Mouse (Mus musculus) heart, embryonic 14.5 days (tissue): ENCODE measurements around the gene Aadac. TPM values are rescaled to one million over a fixed set of nuclear protein-coding genes. Genes with fewer than 3 reads are reported as not detected.

Experiments
- ATAC-seq: fragments of 200-750 bp; cut with Nextera tagmentation; 2 replicates; pipeline ENCODE4 v1.8.0; 2017; ENCODE audit warnings: low read depth, moderate TSS enrichment; ENCODE audit not compliant: insufficient number of reproducible peaks, insufficient read depth, low FRiP score
- H3K27ac ChIP-seq, 2 experiments: fragments of 200-500 bp in 1 of 2; fragments of 300-500 bp in 1 of 2; sonication (generic) in 1 of 2; replicated peaks in 1 of 2; 2 replicates each; pipeline ENCODE4 v1.5.1; 2012 to 2014; ENCODE audit warnings: low read depth in 2 of 2, low read length in 2 of 2, control low read depth in 1 of 2, mild to moderate bottlenecking in 1 of 2, mixed read lengths in 1 of 2; ENCODE audit not compliant: control insufficient read depth in 1 of 2, insufficient read depth in 1 of 2
- H3K27me3 ChIP-seq: fragments of 300-500 bp; sonication (generic); 2 replicates; pipeline ENCODE4 v1.6.1; 2014; ENCODE audit warnings: mild to moderate bottlenecking, low read length, control low read depth; ENCODE audit not compliant: control insufficient read depth, insufficient read depth
- H3K36me3 ChIP-seq: fragments of 300-500 bp; sonication (generic); 2 replicates; pipeline ENCODE4 v1.6.1; 2014; ENCODE audit warnings: mild to moderate bottlenecking, control low read depth, low read length, mixed read lengths; ENCODE audit not compliant: control insufficient read depth, insufficient read depth
- H3K4me1 ChIP-seq, 2 experiments: fragments of 200-500 bp in 1 of 2; fragments of 300-500 bp in 1 of 2; sonication (generic) in 1 of 2; 2 replicates each; pipeline ENCODE4 v1.6.1; 2012 to 2014; ENCODE audit warnings: low read length in 2 of 2, control low read depth in 1 of 2, mixed read lengths in 1 of 2; ENCODE audit not compliant: control insufficient read depth in 2 of 2, insufficient read depth in 2 of 2
- H3K4me2 ChIP-seq: fragments of 300-500 bp; sonication (generic); 2 replicates; pipeline ENCODE4 v1.6.1; 2014; ENCODE audit warnings: mild to moderate bottlenecking, low read length
- H3K4me3 ChIP-seq, 2 experiments: fragments of 200-500 bp in 1 of 2; fragments of 300-500 bp in 1 of 2; sonication (generic) in 1 of 2; 2 replicates each; pipeline ENCODE4 v1.5.1; 2012 to 2014; ENCODE audit warnings: low read length in 2 of 2, mild to moderate bottlenecking in 2 of 2, control low read depth in 1 of 2, low read depth in 1 of 2, moderate library complexity in 1 of 2; ENCODE audit not compliant: control insufficient read depth in 1 of 2, insufficient read depth in 1 of 2
- H3K9ac ChIP-seq: fragments of 300-500 bp; sonication (generic); 2 replicates; pipeline ENCODE4 v1.6.1; 2014; ENCODE audit warnings: mild to moderate bottlenecking, low read length
- H3K9me3 ChIP-seq: fragments of 300-500 bp; sonication (generic); 2 replicates; pipeline ENCODE4 v1.6.1; 2016; ENCODE audit warnings: low read length, control low read depth; ENCODE audit not compliant: control insufficient read depth
- WGBS: fragments of 180-500 bp; shearing (Covaris S2); extraction: QIAGEN DNeasy Blood & Tissue Kit; methylation state at CpG from one replicate; pipeline ENCODE4 v1.1.7; 2014; 5-methylcytosine and 5-hydroxymethylcytosine counted together
- polyA plus RNA-seq: library from polyadenylated mRNA; unstranded; fragments of >200 nt; fragmentation: Nextera tagmentation; extraction: Ambion mirVana; gene quantifications from 2 replicates; pipeline ENCODE4 v1.2.1, GENCODE M21; 2014

Aadac gene
- polyA plus RNA-seq, 1 experiment from 2014 or later, result not detected

GRCm38 (mm10) chr3:60056451-60056850, 30.9 kb downstream of the Aadac start:
- Histone ChIP-seq H3K36me3 (no peaks in the 10 kb centered on the region), H3K4me1 (no peaks in the 10 kb centered on the region), H3K27me3 (no peaks in the 10 kb centered on the region), H3K27ac (no peak overlapping the region), H3K4me3 (no peak overlapping the region), H3K9me3 (no peaks in the 10 kb centered on the region), H3K9ac (no peak overlapping the region), H3K4me2 (no peak overlapping the region)
- ATAC-seq, result no peak
- WGBS, result 25% methylated on average over 3 of the region's 3 CpGs

- H3K4me1 ChIP-seq, result no peaks in the 10 kb centered on the region
- no peak overlapping the region for H3K9ac ChIP-seq
- no peak overlapping the region for H3K4me2 ChIP-seq
- H3K4me3 ChIP-seq, result no peak overlapping the region
- H3K36me3 ChIP-seq, result no peaks in the 10 kb centered on the region
- ATAC-seq, result no peak
- H3K27me3 ChIP-seq, result no peaks in the 10 kb centered on the region
- no peak overlapping the region for H3K27ac ChIP-seq
- WGBS, result 72% methylated on average over 2 of the region's 2 CpGs
- no peaks in the 10 kb centered on the region for H3K9me3 ChIP-seq
These were observed 31.7 kb downstream of the Aadac start for GRCm38 (mm10) chr3:60057070-60057808.

GRCm38 (mm10) chr3:60057809-60058082, 32.2 kb downstream of the Aadac start:
- no peak for ATAC-seq
- Histone ChIP-seq H3K27me3 (no peaks in the 10 kb centered on the region), H3K4me2 (no peak overlapping the region), H3K4me1 (no peaks in the 10 kb centered on the region), H3K27ac (no peak overlapping the region), H3K4me3 (no peak overlapping the region), H3K36me3 (no peaks in the 10 kb centered on the region), H3K9ac (no peak overlapping the region), H3K9me3 (no peaks in the 10 kb centered on the region)
- 50% methylated on average over 1 of the region's 1 CpGs for WGBS

GRCm38 (mm10) chr3:60078883-60079415, 53.4 kb downstream of the Aadac start:
- Histone ChIP-seq H3K27ac (no peak overlapping the region), H3K9ac (no peak overlapping the region), H3K4me3 (no peak overlapping the region), H3K9me3 (no peaks in the 10 kb centered on the region), H3K4me2 (no peak overlapping the region), H3K27me3 (no peaks in the 10 kb centered on the region), H3K36me3 (no peaks in the 10 kb centered on the region), H3K4me1 (peaks cover 4 to 6% of the 10 kb centered on the region in 2 experiments; a peak in 2 of 4 replicates)
- WGBS, result 90% methylated on average over 1 of the region's 1 CpGs
- ATAC-seq, result no peak

- Histone ChIP-seq H3K27me3 (no peaks in the 10 kb centered on the region), H3K9ac (no peak overlapping the region), H3K36me3 (no peaks in the 10 kb centered on the region), H3K4me2 (no peak overlapping the region), H3K4me1 (peaks cover 4 to 6% of the 10 kb centered on the region in 2 experiments; a peak in 2 of 4 replicates), H3K4me3 (no peak overlapping the region), H3K9me3 (no peaks in the 10 kb centered on the region), H3K27ac (no peak overlapping the region)
- ATAC-seq, result no peak
- WGBS, result 17% methylated on average over 4 of the region's 4 CpGs
These were observed 55.1 kb downstream of the Aadac start for GRCm38 (mm10) chr3:60080572-60080971.

GRCm38 (mm10) chr3:60081648-60082047, 56.1 kb downstream of the Aadac start, which contains the start of gene Sucnr1:
TSS of gene Sucnr1 (plus strand) at chr3:60081869.
- H3K27ac ChIP-seq, result no peak within 1 kb of the TSS
- H3K4me1 ChIP-seq, result peaks cover 4 to 6% of the 10 kb centered on the region in 2 experiments; a peak in 2 of 4 replicates
- no peak within 1 kb of the TSS for H3K4me3 ChIP-seq
- no peak within 1 kb of the TSS for H3K4me2 ChIP-seq
- 68% methylated on average over 4 of the region's 4 CpGs for WGBS
- no peak for ATAC-seq
- no peaks in the 10 kb centered on the region for H3K27me3 ChIP-seq
- no peaks in the 10 kb centered on the region for H3K36me3 ChIP-seq
- no peak within 1 kb of the TSS for H3K9ac ChIP-seq
- H3K9me3 ChIP-seq, result no peaks in the 10 kb centered on the region

GRCm38 (mm10) chr3:60082746-60083145, 57.2 kb downstream of the Aadac start:
- 92% methylated on average over 3 of the region's 3 CpGs for WGBS
- no peaks in the 10 kb centered on the region for H3K27me3 ChIP-seq
- no peaks in the 10 kb centered on the region for H3K36me3 ChIP-seq

GRCm38 (mm10) chr3:60085729-60086128, 60.2 kb downstream of the Aadac start:
- 81% methylated on average over 2 of the region's 2 CpGs for WGBS
- Histone ChIP-seq H3K4me3 (no peak overlapping the region), H3K27ac (no peak overlapping the region), H3K36me3 (no peaks in the 10 kb centered on the region), H3K4me2 (no peak overlapping the region), H3K4me1 (peaks cover 0 to 2% of the 10 kb centered on the region in 2 experiments; a peak in 1 of 4 replicates), H3K27me3 (no peaks in the 10 kb centered on the region), H3K9me3 (no peaks in the 10 kb centered on the region), H3K9ac (no peak overlapping the region)
- ATAC-seq, result no peak

More at GRCm38 (mm10) chr3:60082746-60083145, 57.2 kb downstream of the Aadac start:
- H3K4me1 ChIP-seq, result peaks cover 4 to 6% of the 10 kb centered on the region in 2 experiments; a peak in 2 of 4 replicates
- no peak for ATAC-seq
- no peak overlapping the region for H3K9ac ChIP-seq
- H3K4me2 ChIP-seq, result no peak overlapping the region
- H3K4me3 ChIP-seq, result no peak overlapping the region
- H3K9me3 ChIP-seq, result no peaks in the 10 kb centered on the region
- H3K27ac ChIP-seq, result no peak overlapping the region
